Mouse (Mus musculus) layer of hippocampus, adult 2 months (tissue): ENCODE results near the gene Nrk. TPM values are rescaled to one million over a fixed set of nuclear protein-coding genes. Genes with fewer than 3 reads are reported as not detected.

Experiments used
- DNase-seq, 2 experiments: peaks; one replicate each; pipeline ENCODE4 v3.0.0; 2022; ENCODE audit warnings: low spot score in 2 of 2
- H3K27ac ChIP-seq: fragments of 200-600 bp; 2 replicates; pipeline ENCODE4 v1.8.1; 2022
- H3K4me3 ChIP-seq: fragments of 200-600 bp; 2 replicates; pipeline ENCODE4 v1.8.1; 2022; ENCODE audit warnings: mild to moderate bottlenecking
- CTCF ChIP-seq: fragments of 200-600 bp; conservative IDR thresholded peaks from 2 replicates; pipeline ENCODE4 v1.8.1; 2022; ENCODE audit warnings: antibody characterized with exemption, mild to moderate bottlenecking, moderate library complexity
- total RNA-seq, 2 experiments: library from RNA; stranded (reverse); gene quantifications; 2 replicates each; pipeline ENCODE4 v1.2.3; 2021

Gene Nrk
- total RNA-seq, 2 experiments from 2014 or later: 0.05 TPM; not detected in 1

DNA sequence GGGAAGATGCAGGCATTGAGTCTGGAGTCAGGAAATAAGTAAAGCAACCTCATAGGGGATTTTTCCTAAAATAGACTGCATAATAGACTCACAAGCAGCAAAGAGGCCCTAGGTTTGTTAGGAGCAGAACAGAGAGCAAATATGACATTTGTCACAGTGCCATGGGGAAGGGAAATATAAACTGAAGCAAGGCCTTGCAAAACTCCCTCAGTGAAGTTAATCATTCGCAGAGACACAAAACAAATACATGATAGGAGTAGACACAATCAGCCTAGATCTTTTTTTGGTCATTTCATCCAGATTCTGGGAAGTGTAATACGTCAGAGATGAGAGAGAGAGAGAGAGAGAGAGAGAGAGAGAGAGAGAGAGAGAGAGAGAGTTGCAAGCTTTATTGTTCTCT lies 125.1 kb downstream of the Nrk start:
- H3K27ac ChIP-seq: no peak overlapping the region
- TF ChIP-seq CTCF: no peak
- DNase-seq: no peak
- no peak overlapping the region for H3K4me3 ChIP-seq

DNA sequence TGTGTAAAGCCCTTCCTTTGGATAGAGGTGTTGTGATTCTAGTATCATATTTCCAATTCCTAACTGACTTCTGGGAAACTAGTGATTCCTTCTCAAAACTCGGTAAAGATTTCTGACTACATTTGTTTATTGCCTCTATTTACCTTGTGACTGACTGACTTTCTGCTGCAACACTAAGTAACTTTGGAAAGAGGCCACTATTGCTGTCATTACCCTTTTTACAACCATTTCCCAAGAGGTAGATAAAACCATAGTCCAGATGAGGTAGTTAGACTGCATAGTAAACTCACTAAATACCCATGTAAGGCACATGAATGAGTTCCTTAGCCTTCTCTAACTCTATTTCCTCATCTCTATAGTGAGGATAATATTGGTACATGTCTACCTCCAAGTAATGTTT lies 126.9 kb downstream of the Nrk start:
- no peak for TF ChIP-seq CTCF
- Histone ChIP-seq H3K27ac (no peak overlapping the region), H3K4me3 (no peak overlapping the region)
- DNase-seq: no peak

DNA sequence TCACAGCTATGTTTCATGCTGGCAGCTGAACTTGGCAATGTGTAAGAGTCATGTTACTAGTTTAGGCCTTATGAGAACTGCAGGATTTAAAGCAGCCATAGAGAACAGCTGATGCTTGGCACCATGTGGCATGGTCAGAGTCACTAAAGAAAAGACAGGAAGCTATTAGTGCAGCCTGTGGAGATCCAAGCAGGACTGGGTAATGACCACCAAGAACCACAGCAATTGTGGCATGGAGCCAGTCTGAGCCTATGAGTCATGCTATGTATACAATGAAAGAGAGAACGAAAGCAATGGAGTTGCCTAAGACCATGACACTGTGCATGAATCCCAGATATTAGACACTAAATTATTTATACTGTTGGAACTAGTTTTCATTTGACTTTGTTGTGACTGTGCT lies 137.7 kb downstream of the Nrk start:
- H3K27ac ChIP-seq: no peak overlapping the region
- TF ChIP-seq CTCF: no peak
- no peak for DNase-seq
- H3K4me3 ChIP-seq: no peak overlapping the region

DNA sequence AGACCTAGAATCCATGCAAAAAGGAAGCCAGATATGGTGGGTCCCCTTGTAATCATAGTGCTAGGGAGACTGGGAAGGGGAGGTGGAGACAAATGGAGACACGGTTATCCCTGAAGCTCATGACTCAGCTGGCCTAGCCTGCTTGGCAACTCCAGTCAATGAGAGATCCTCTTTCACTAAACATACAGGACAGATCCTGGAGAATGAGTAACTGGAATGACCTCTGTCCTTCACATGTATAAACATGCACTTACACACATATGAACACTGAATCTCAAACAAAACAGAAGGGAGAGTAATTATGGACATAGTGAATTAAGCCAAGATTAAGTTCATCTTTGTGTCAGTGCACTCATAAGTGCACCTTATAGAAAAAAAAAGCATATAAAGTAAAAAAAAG lies 138.9 kb downstream of the Nrk start:
- no peak for DNase-seq
- TF ChIP-seq CTCF: no peak

More for the DNA sequence above, 138.9 kb downstream of the Nrk start:
- Histone ChIP-seq H3K4me3 (no peak overlapping the region), H3K27ac (no peak overlapping the region)

Other genes starting within 250 kb of the Nrk start
- not detected for gene Serpina7, start 170.8 kb downstream of the Nrk start, total RNA-seq
- not detected for gene 4930513O06Rik, start 171.8 kb downstream of the Nrk start, total RNA-seq